10 mouse cellular contexts compared by ENCODE assay signal in genomic region chr14:122876723-122877122, GRCm38 (mm10). TPM values are rescaled to one million over a fixed set of nuclear protein-coding genes. Genes with fewer than 3 reads are reported as not detected.
DNase-seq lines count a peak whose midpoint lies in the region; ATAC-seq lines count a peak whose summit lies in the region.
"Had no signal": no experiment of that assay in that cellular context is flagged by ENCODE, and none has a peak within 500 bp of the region (broad histone marks: within the 10 kb centered on the region; RNA-seq: fewer than 3 reads in every experiment).

No protein-coding gene starts in this region.

- H3K4me3 ChIP-seq in kidney, embryonic 15.5 days (replicated peaks) = no peak overlapping the region
- H3K4me3 ChIP-seq: limb, embryonic 13.5 days; neural tube, embryonic 12.5 days had no signal

- no peaks in the 10 kb centered on the region for H3K27me3 ChIP-seq in kidney, embryonic 15.5 days

- no peaks in the 10 kb centered on the region for H3K36me3 ChIP-seq in kidney, embryonic 15.5 days
- H3K36me3 ChIP-seq: limb, embryonic 13.5 days; neural tube, embryonic 12.5 days had no signal

- H3K9ac ChIP-seq in kidney, embryonic 15.5 days = no peak overlapping the region
- H3K9ac ChIP-seq: limb, embryonic 13.5 days; neural tube, embryonic 12.5 days had no signal

- H3K4me1 ChIP-seq in kidney, embryonic 15.5 days = 0 out of 2 replicates have a peak, but pooled peaks cover 3% of the 10 kb centered on the region

- no peak for ATAC-seq in cerebellum, adult (ENCODE audit: insufficient number of reproducible peaks, low FRiP score, low TSS enrichment)
- ATAC-seq in kidney, embryonic 15.5 days (replicated peaks; ENCODE audit: low FRiP score) = 0 out of 2 replicates have a peak, but pooled peaks have one; percentile 40

- H3K27ac ChIP-seq in kidney, embryonic 15.5 days = no peak overlapping the region
- H3K27ac ChIP-seq: limb, embryonic 13.5 days; neural tube, embryonic 12.5 days had no signal

- no peak overlapping the region for H3K4me2 ChIP-seq in kidney, embryonic 15.5 days
- H3K4me2 ChIP-seq: limb, embryonic 13.5 days; neural tube, embryonic 12.5 days had no signal

- no peaks in the 10 kb centered on the region for H3K9me3 ChIP-seq in kidney, embryonic 15.5 days (replicated peaks)
- H3K9me3 ChIP-seq: limb, embryonic 13.5 days; neural tube, embryonic 12.5 days had no signal

- WGBS in kidney, embryonic 15.5 days = 73% methylated on average over 7 of the region's 7 CpGs

- DNase-seq in cerebellum, adult 11-12 months = peak; percentile 56
- DNase-seq in kidney, postnatal 10 days = no peak
- peak; percentile 13 for DNase-seq in ovary, adult 18-20 months (ENCODE audit: low spot score)
- no peak for DNase-seq in ovary, postnatal 36 days (ENCODE audit: low spot score)
- no peak for DNase-seq in right cerebral cortex, postnatal 36 days (ENCODE audit: low spot score in 2 of 2)
- no peak for DNase-seq in gastrocnemius, postnatal 25 days

RNA-seq across cellular contexts. Expression of gene Ggact, which starts 36.8 kb away (rescaled TPM):
- 17.0 and 17.3 TPM in 2 replicates for polyA plus RNA-seq in kidney, embryonic 15.5 days (2015; fragmentation: Nextera tagmentation; extraction: Ambion mirVana)
- total RNA-seq in gastrocnemius, postnatal 25 days (2021) = 10 to 100 TPM; 11.3 to 13.1 TPM

Comparison
In these comparisons a context has a peak if more than half of its experiments do, and no peak if none do; other contexts are left out.
1. DNase-seq: peak in cerebellum, adult 11-12 months (single experiment) and ovary, adult 18-20 months (single experiment); none in kidney, postnatal 10 days (single experiment), ovary, postnatal 36 days (single experiment), right cerebral cortex, postnatal 36 days (0 of 2) and gastrocnemius, postnatal 25 days (single experiment).